Mouse (Mus musculus) embryonic facial prominence, embryonic 14.5 days (tissue): ENCODE measurements around the gene Slc39a9. TPM values are rescaled to one million over a fixed set of nuclear protein-coding genes. Genes with fewer than 3 reads are reported as not detected.

Source experiments
- ATAC-seq: fragments of 200-750 bp; cut with Nextera tagmentation; 2 replicates; pipeline ENCODE4 v1.8.0; 2017; ENCODE audit warnings: low read depth, moderate number of reproducible peaks, moderate TSS enrichment
- DNase-seq: peaks from one replicate; pipeline ENCODE4 v3.0.0-alpha.2; 2015; ENCODE audit warnings: low spot score
- H3K27ac ChIP-seq: fragments of 300-500 bp; sonication (generic); replicated peaks from 2 replicates; pipeline ENCODE4 v1.5.1; 2014; ENCODE audit warnings: low read depth, mild to moderate bottlenecking, low read length, moderate library complexity
- H3K27me3 ChIP-seq: fragments of 300-500 bp; sonication (generic); replicated peaks from 2 replicates; pipeline ENCODE4 v1.6.1; 2014; ENCODE audit warnings: low read length; ENCODE audit not compliant: control insufficient read depth, insufficient read depth
- H3K36me3 ChIP-seq: fragments of 300-500 bp; sonication (generic); 2 replicates; pipeline ENCODE4 v1.6.1; 2014; ENCODE audit warnings: low read length, mixed read lengths; ENCODE audit not compliant: control insufficient read depth, insufficient read depth
- H3K4me1 ChIP-seq: fragments of 300-500 bp; sonication (generic); 2 replicates; pipeline ENCODE4 v1.6.1; 2014; ENCODE audit warnings: antibody characterized with exemption, low read length; ENCODE audit not compliant: control insufficient read depth, insufficient read depth
- H3K4me2 ChIP-seq: fragments of 300-500 bp; sonication (generic); 2 replicates; pipeline ENCODE4 v1.6.1; 2014; ENCODE audit warnings: low read depth, mild to moderate bottlenecking, low read length, moderate library complexity, mixed read lengths
- H3K4me3 ChIP-seq: fragments of 300-500 bp; sonication (generic); 2 replicates; pipeline ENCODE4 v1.5.1; 2014; ENCODE audit warnings: low read depth, mild to moderate bottlenecking, low read length
- H3K9ac ChIP-seq: fragments of 300-500 bp; sonication (generic); 2 replicates; pipeline ENCODE4 v1.6.1; 2014; ENCODE audit warnings: low read depth, mild to moderate bottlenecking, low read length, moderate library complexity, mixed read lengths
- H3K9me3 ChIP-seq: fragments of 300-500 bp; sonication (generic); 2 replicates; pipeline ENCODE4 v1.6.1; 2016; ENCODE audit warnings: low read length; ENCODE audit not compliant: control insufficient read depth
- WGBS: fragments of 180-500 bp; shearing (Covaris S2); extraction: QIAGEN DNeasy Blood & Tissue Kit; methylation state at CpG from one replicate; pipeline ENCODE4 v1.1.7; 2014; 5-methylcytosine and 5-hydroxymethylcytosine counted together
- polyA plus RNA-seq: library from polyadenylated mRNA; unstranded; fragments of >200 nt; fragmentation: Nextera tagmentation; extraction: Ambion mirVana; gene quantifications from 2 replicates; pipeline ENCODE4 v1.2.1, GENCODE M21; 2014

Gene Slc39a9
- polyA plus RNA-seq, 1 experiment from 2014 or later = 26.7 TPM

- Histone ChIP-seq H3K36me3 (no peaks in the 10 kb centered on the region), H3K9me3 (no peaks in the 10 kb centered on the region), H3K9ac (0 out of 2 replicates have a peak within 1 kb of the TSS, but pooled peaks have one; percentile 34), H3K4me2 (peak within 1 kb of the TSS; percentile 62), H3K4me1 (peaks cover 15% of the 10 kb centered on the region), H3K27me3 (peaks cover 44% of the 10 kb centered on the region), H3K4me3 (peak within 1 kb of the TSS; percentile 42), H3K27ac (no peak within 1 kb of the TSS)
- DNase-seq (peak; percentile 56), ATAC-seq (peak; percentile 81)
- 3% methylated on average over 31 of the region's 52 CpGs for WGBS
Measured at GRCm38 (mm10) chr12:80692269-80692972, 48.7 kb downstream of the Slc39a9 start, which contains the start of gene Plekhd1. Gene Plekhd1, plus strand, starts transcription at chr12:80692591.

GRCm38 (mm10) chr12:80693700-80694099 lies 50.0 kb downstream of the Slc39a9 start:
- DNase-seq = no peak
- Histone ChIP-seq H3K9me3 (no peaks in the 10 kb centered on the region), H3K9ac (no peak overlapping the region), H3K27ac (no peak overlapping the region), H3K4me1 (peaks cover 15% of the 10 kb centered on the region), H3K27me3 (peaks cover 44% of the 10 kb centered on the region), H3K36me3 (no peaks in the 10 kb centered on the region), H3K4me3 (no peak overlapping the region), H3K4me2 (no peak overlapping the region)
- WGBS = 40% methylated on average over 2 of the region's 2 CpGs
- no peak for ATAC-seq

- Histone ChIP-seq H3K9ac (no peak overlapping the region), H3K27ac (no peak overlapping the region), H3K36me3 (no peaks in the 10 kb centered on the region), H3K9me3 (no peaks in the 10 kb centered on the region), H3K4me3 (no peak overlapping the region), H3K4me1 (peaks cover 15% of the 10 kb centered on the region), H3K27me3 (peaks cover 44% of the 10 kb centered on the region), H3K4me2 (no peak overlapping the region)
- DNase-seq (no peak), ATAC-seq (no peak)
- WGBS = 69% methylated on average over 3 of the region's 3 CpGs
Measured at GRCm38 (mm10) chr12:80695004-80695403, 51.3 kb downstream of the Slc39a9 start.

- Histone ChIP-seq H3K4me3 (no peak overlapping the region), H3K9ac (no peak overlapping the region), H3K36me3 (no peaks in the 10 kb centered on the region), H3K27ac (no peak overlapping the region), H3K27me3 (peaks cover 15% of the 10 kb centered on the region), H3K4me2 (no peak overlapping the region), H3K9me3 (no peaks in the 10 kb centered on the region), H3K4me1 (no peaks in the 10 kb centered on the region)
- 88% methylated on average over 5 of the region's 5 CpGs for WGBS
- no peak for DNase-seq
- ATAC-seq = no peak
Measured at GRCm38 (mm10) chr12:80698526-80699143, 55.0 kb downstream of the Slc39a9 start.

GRCm38 (mm10) chr12:80699144-80699531 lies 55.5 kb downstream of the Slc39a9 start:
- no peak for ATAC-seq
- Histone ChIP-seq H3K9ac (no peak overlapping the region), H3K4me3 (no peak overlapping the region), H3K27me3 (peaks cover 11% of the 10 kb centered on the region), H3K4me1 (no peaks in the 10 kb centered on the region), H3K4me2 (no peak overlapping the region), H3K36me3 (no peaks in the 10 kb centered on the region), H3K27ac (no peak overlapping the region), H3K9me3 (no peaks in the 10 kb centered on the region)
- WGBS = 63% methylated on average over 2 of the region's 2 CpGs
- DNase-seq = no peak

GRCm38 (mm10) chr12:80701332-80701731 lies 57.6 kb downstream of the Slc39a9 start:
- WGBS = 63% methylated on average over 7 of the region's 7 CpGs
- no peaks in the 10 kb centered on the region for H3K36me3 ChIP-seq
- DNase-seq (peak; percentile 26), ATAC-seq (no peak)
- no peak overlapping the region for H3K27ac ChIP-seq
- no peak overlapping the region for H3K9ac ChIP-seq
- H3K27me3 ChIP-seq = no peaks in the 10 kb centered on the region
- H3K4me1 ChIP-seq = peaks cover 2% of the 10 kb centered on the region; the same call in 1 of the 2 replicates
- H3K9me3 ChIP-seq = no peaks in the 10 kb centered on the region
- H3K4me2 ChIP-seq = no peak overlapping the region
- H3K4me3 ChIP-seq = no peak overlapping the region

GRCm38 (mm10) chr12:80706208-80706914 lies 62.7 kb downstream of the Slc39a9 start:
- 56% methylated on average over 11 of the region's 11 CpGs for WGBS
- H3K4me2 ChIP-seq = no peak overlapping the region

GRCm38 (mm10) chr12:80706915-80707604 lies 63.4 kb downstream of the Slc39a9 start:
- 40% methylated on average over 6 of the region's 6 CpGs for WGBS
- no peaks in the 10 kb centered on the region for H3K36me3 ChIP-seq
- H3K4me1 ChIP-seq = peaks cover 7% of the 10 kb centered on the region; the same call in 1 of the 2 replicates
- H3K4me3 ChIP-seq = no peak overlapping the region
- DNase-seq (peak; percentile 62), ATAC-seq (peak; percentile 47; the same call in 1 of the 2 replicates)
- no peaks in the 10 kb centered on the region for H3K9me3 ChIP-seq
- H3K4me2 ChIP-seq = no peak overlapping the region
- no peak overlapping the region for H3K9ac ChIP-seq
- H3K27ac ChIP-seq = no peak overlapping the region
- H3K27me3 ChIP-seq = no peaks in the 10 kb centered on the region

More at GRCm38 (mm10) chr12:80706208-80706914, 62.7 kb downstream of the Slc39a9 start:
- no peaks in the 10 kb centered on the region for H3K36me3 ChIP-seq
- H3K4me1 ChIP-seq = peaks cover 7% of the 10 kb centered on the region; the same call in 1 of the 2 replicates
- no peaks in the 10 kb centered on the region for H3K27me3 ChIP-seq
- H3K9ac ChIP-seq = no peak overlapping the region
- peak; percentile 30 for DNase-seq
- H3K4me3 ChIP-seq = no peak overlapping the region
- H3K9me3 ChIP-seq = no peaks in the 10 kb centered on the region
- peak; percentile 9; the same call in 1 of the 2 replicates for ATAC-seq
- no peak overlapping the region for H3K27ac ChIP-seq
